Mouse (Mus musculus) ES-Bruce4 (cell line): Measurements from ENCODE around the gene Sfxn5. TPM values are rescaled to one million over a fixed set of nuclear protein-coding genes. Genes with fewer than 3 reads are reported as not detected.

ENCODE experiments used
- H3K27ac ChIP-seq: 2 replicates; pipeline ENCODE4 v1.5.1; 2012; ENCODE audit warnings: low read length, inconsistent platforms; ENCODE audit not compliant: insufficient read depth
- H3K27me3 ChIP-seq: 2 replicates; pipeline ENCODE4 v1.6.1; 2012; ENCODE audit warnings: mild to moderate bottlenecking, low read length, inconsistent platforms; ENCODE audit not compliant: control insufficient read depth, poor library complexity, insufficient read depth, severe bottlenecking
- H3K36me3 ChIP-seq: 2 replicates; pipeline ENCODE4 v1.6.1; 2012; ENCODE audit warnings: inconsistent platforms, mild to moderate bottlenecking, low read length, moderate library complexity; ENCODE audit not compliant: control insufficient read depth, poor library complexity, insufficient read depth, severe bottlenecking
- H3K4me1 ChIP-seq: one replicate; pipeline ENCODE4 v1.8.1; 2011; ENCODE audit warnings: low read length; ENCODE audit not compliant: control insufficient read depth, insufficient read depth
- H3K4me3 ChIP-seq: 2 replicates; pipeline ENCODE4 v1.5.1; 2011; ENCODE audit warnings: low read depth, mild to moderate bottlenecking, low read length
- H3K9ac ChIP-seq: 2 replicates; pipeline ENCODE4 v1.6.1; 2012; ENCODE audit warnings: low read depth, mild to moderate bottlenecking, inconsistent platforms; ENCODE audit not compliant: poor library complexity, severe bottlenecking
- H3K9me3 ChIP-seq: replicated peaks from 2 replicates; pipeline ENCODE4 v1.6.1; 2012; ENCODE audit warnings: mild to moderate bottlenecking, low read length, inconsistent platforms; ENCODE audit not compliant: control insufficient read depth, poor library complexity, insufficient read depth, severe bottlenecking
- CTCF ChIP-seq: IDR thresholded peaks from one replicate; pipeline ENCODE4 v1.8.1; 2011; ENCODE audit warnings: low read depth, low read length
- EP300 ChIP-seq: IDR thresholded peaks from 2 replicates; pipeline ENCODE4 v1.6.1; 2011; ENCODE audit warnings: low read depth, low read length; ENCODE audit not compliant: insufficient read depth
- POLR2A ChIP-seq: IDR thresholded peaks from one replicate; pipeline ENCODE4 v1.8.1; 2011; ENCODE audit warnings: low read length; ENCODE audit not compliant: insufficient read depth
- polyA plus RNA-seq: library from polyadenylated mRNA; stranded (reverse); fragments of >200 nt; gene quantifications from 2 replicates; pipeline ENCODE4 v1.2.4, GENCODE M21; 2011; ENCODE audit warnings: low read depth; ENCODE audit not compliant: missing spikeins, insufficient read depth, insufficient read length

Gene Sfxn5
- polyA plus RNA-seq, 1 experiment, result 6.0 TPM

GRCm38 (mm10) chr6:85354709-85355108 lies 21.5 kb upstream of the Sfxn5 start:
- Histone ChIP-seq H3K36me3 (no peaks in the 10 kb centered on the region), H3K9ac (no peak overlapping the region), H3K9me3 (no peaks in the 10 kb centered on the region), H3K27ac (no peak overlapping the region), H3K4me3 (no peak overlapping the region), H3K4me1 (no peaks in the 10 kb centered on the region), H3K27me3 (no peaks in the 10 kb centered on the region)
- no peak for TF ChIP-seq EP300
- TF ChIP-seq POLR2A, result no peak
- TF ChIP-seq CTCF, result no peak

GRCm38 (mm10) chr6:85353706-85354105 lies 20.5 kb upstream of the Sfxn5 start:
- Histone ChIP-seq H3K4me1 (no peaks in the 10 kb centered on the region), H3K36me3 (no peaks in the 10 kb centered on the region), H3K9me3 (no peaks in the 10 kb centered on the region), H3K27me3 (no peaks in the 10 kb centered on the region), H3K9ac (no peak overlapping the region), H3K27ac (no peak overlapping the region), H3K4me3 (no peak overlapping the region)
- TF ChIP-seq POLR2A (no peak), EP300 (no peak), CTCF (no peak)

- Histone ChIP-seq H3K4me3 (no peak overlapping the region), H3K27me3 (no peaks in the 10 kb centered on the region), H3K36me3 (no peaks in the 10 kb centered on the region), H3K9me3 (no peaks in the 10 kb centered on the region), H3K9ac (no peak overlapping the region), H3K27ac (no peak overlapping the region), H3K4me1 (no peaks in the 10 kb centered on the region)
- TF ChIP-seq CTCF, result no peak
- TF ChIP-seq POLR2A, result no peak
- no peak for TF ChIP-seq EP300
Measured at GRCm38 (mm10) chr6:85350157-85350556, 16.9 kb upstream of the Sfxn5 start.

- TF ChIP-seq EP300 (no peak), POLR2A (no peak), CTCF (no peak)
- no peaks in the 10 kb centered on the region for H3K9me3 ChIP-seq
- no peaks in the 10 kb centered on the region for H3K27me3 ChIP-seq
- H3K9ac ChIP-seq, result no peak overlapping the region
- H3K4me1 ChIP-seq, result no peaks in the 10 kb centered on the region
- H3K27ac ChIP-seq, result no peak overlapping the region
- H3K4me3 ChIP-seq, result no peak overlapping the region
- H3K36me3 ChIP-seq, result no peaks in the 10 kb centered on the region
Measured at GRCm38 (mm10) chr6:85349246-85349645, 16.0 kb upstream of the Sfxn5 start.

GRCm38 (mm10) chr6:85348133-85348532 lies 14.9 kb upstream of the Sfxn5 start:
- no peaks in the 10 kb centered on the region for H3K9me3 ChIP-seq
- no peaks in the 10 kb centered on the region for H3K4me1 ChIP-seq
- H3K9ac ChIP-seq, result no peak overlapping the region
- no peak overlapping the region for H3K27ac ChIP-seq
- no peaks in the 10 kb centered on the region for H3K27me3 ChIP-seq
- no peak overlapping the region for H3K4me3 ChIP-seq
- no peaks in the 10 kb centered on the region for H3K36me3 ChIP-seq
- no peak for TF ChIP-seq CTCF
- TF ChIP-seq EP300, result no peak
- no peak for TF ChIP-seq POLR2A

GRCm38 (mm10) chr6:85346028-85346634 lies 12.9 kb upstream of the Sfxn5 start:
- TF ChIP-seq POLR2A (no peak), CTCF (peak; percentile 83), EP300 (peak; percentile 41; the same call in 1 of the 2 replicates)
- H3K27me3 ChIP-seq, result no peaks in the 10 kb centered on the region

More at GRCm38 (mm10) chr6:85346028-85346634, 12.9 kb upstream of the Sfxn5 start:
- no peaks in the 10 kb centered on the region for H3K4me1 ChIP-seq
- no peak overlapping the region for H3K4me3 ChIP-seq
- no peak overlapping the region for H3K9ac ChIP-seq
- H3K36me3 ChIP-seq, result no peaks in the 10 kb centered on the region
- no peaks in the 10 kb centered on the region for H3K9me3 ChIP-seq
- H3K27ac ChIP-seq, result no peak overlapping the region
